Mouse (Mus musculus) lung, postnatal 0 days (tissue): Measurements from ENCODE around the gene Aimp1.

Experiments
- CTCF ChIP-seq: IDR thresholded peaks from 2 replicates; pipeline ENCODE4 v1.5.1; 2016; ENCODE audit warnings: antibody characterized with exemption, mild to moderate bottlenecking
- EP300 ChIP-seq: IDR thresholded peaks from 2 replicates; pipeline ENCODE4 v1.6.1; 2016; ENCODE audit warnings: antibody characterized with exemption, mild to moderate bottlenecking, control low read depth

GRCm38 (mm10) chr3:132653959-132654358 is 30.2 kb downstream of the Aimp1 start:
- TF ChIP-seq CTCF (no peak), EP300 (no peak)
